Mouse (Mus musculus): Measurements from ENCODE around the gene Sirt7. TPM values are rescaled to one million over a fixed set of nuclear protein-coding genes. Genes with fewer than 3 reads are reported as not detected.

Gene Sirt7
- polyA plus RNA-seq, 1 experiment from 2014 or later: 37.3 TPM

- no peak overlapping the region for H3K27ac ChIP-seq
- WGBS (ENCODE audit: missing documents): 83% methylated on average over 7 of the region's 7 CpGs
- no peak overlapping the region for H3K4me3 ChIP-seq (ENCODE audit: inconsistent target)
- peaks cover 19% of the 10 kb centered on the region for H3K36me3 ChIP-seq (ENCODE audit: inconsistent target)
- H3K79me2 ChIP-seq (ENCODE audit: inconsistent target): peaks cover 52% of the 10 kb centered on the region
These were observed 47.6 kb downstream of the Sirt7 start for GRCm38 (mm10) chr11:120577211-120578023.

DNA sequence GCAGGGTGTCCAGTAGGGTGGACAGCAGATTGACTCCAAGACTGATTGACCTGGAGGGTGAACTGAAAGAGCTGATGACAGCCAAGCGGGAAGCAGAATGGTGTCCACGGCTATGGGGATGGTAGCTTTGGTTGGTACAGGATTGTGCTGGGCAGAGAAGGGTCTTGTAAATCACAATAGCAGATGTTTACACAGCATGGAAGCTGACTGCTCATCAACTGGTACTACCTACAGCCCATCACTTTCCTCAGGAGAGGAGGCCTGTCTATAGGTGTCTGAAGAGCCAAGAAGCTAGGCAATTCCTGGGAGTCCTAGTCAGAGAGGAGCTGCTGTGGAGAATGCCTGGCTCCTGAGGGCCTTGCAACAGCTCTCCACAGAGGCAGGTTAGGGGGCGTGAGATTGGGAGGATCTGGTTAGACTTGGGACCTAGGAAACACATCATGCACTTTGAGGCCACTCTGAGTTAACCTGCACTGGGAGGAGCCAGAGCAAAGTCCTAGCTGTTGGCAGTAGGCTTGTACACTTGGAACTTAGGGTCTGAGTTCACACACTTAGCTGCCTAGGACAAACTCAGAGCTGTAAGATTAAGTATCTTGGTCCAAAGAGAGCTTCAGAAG is 48.6 kb downstream of the Sirt7 start:
- H3K79me2 ChIP-seq (ENCODE audit: inconsistent target): peaks cover 62% of the 10 kb centered on the region
- WGBS (ENCODE audit: missing documents): 93% methylated on average over 3 of the region's 3 CpGs
- peaks cover 19% of the 10 kb centered on the region for H3K36me3 ChIP-seq (ENCODE audit: inconsistent target)
- H3K4me3 ChIP-seq (ENCODE audit: inconsistent target): no peak overlapping the region
- H3K27ac ChIP-seq: no peak overlapping the region

DNA sequence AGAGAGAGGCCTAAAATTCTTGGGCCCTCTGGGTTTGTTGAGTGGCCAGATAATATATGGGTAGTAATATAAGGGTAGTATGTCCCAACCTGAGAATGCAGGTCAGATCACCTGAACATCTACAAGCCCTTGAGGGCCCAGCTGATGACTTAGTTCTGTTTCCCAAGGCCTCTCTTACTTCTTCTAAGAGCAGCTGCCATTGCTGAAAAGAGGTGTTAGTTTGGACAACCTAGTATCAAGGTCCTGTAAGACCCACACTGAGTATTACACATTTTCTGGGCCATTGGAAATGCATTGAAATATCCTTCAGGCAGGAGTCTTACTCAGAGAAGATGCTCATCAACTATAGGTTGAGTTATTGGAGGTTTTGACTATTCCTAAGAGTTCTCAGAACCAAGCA is 49.1 kb downstream of the Sirt7 start:
- no peak overlapping the region for H3K4me3 ChIP-seq (ENCODE audit: inconsistent target)
- peaks cover 66% of the 10 kb centered on the region for H3K79me2 ChIP-seq (ENCODE audit: inconsistent target)
- H3K27ac ChIP-seq: no peak overlapping the region
- H3K36me3 ChIP-seq (ENCODE audit: inconsistent target): peaks cover 19% of the 10 kb centered on the region

- WGBS (ENCODE audit: missing documents): no CpG with 5 or more reads among the region's 2 CpGs
- H3K27ac ChIP-seq: 0 out of 2 replicates have a peak overlapping the region, but pooled peaks have one; percentile 91
- peaks cover 66% of the 10 kb centered on the region for H3K79me2 ChIP-seq (ENCODE audit: inconsistent target)
- no peak overlapping the region for H3K4me3 ChIP-seq (ENCODE audit: inconsistent target)
- peaks cover 27% of the 10 kb centered on the region for H3K36me3 ChIP-seq (ENCODE audit: inconsistent target)
These were observed 50.0 kb downstream of the Sirt7 start for GRCm38 (mm10) chr11:120575046-120575445.

DNA sequence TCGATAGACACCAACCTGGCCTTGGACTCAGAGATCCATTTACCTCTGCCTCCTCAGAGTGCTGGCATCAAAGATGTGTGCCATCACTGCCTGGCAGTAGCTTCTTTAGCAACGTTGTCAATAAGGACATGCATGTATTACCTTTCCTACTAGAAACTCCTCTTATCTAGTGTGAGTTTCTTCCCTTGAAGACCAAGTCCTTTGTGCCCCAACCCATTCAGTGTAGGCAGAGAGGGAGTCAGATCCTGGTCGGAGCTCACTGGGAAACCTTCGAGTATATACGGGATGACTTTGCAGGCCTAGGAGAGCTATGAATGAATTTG is 50.8 kb downstream of the Sirt7 start:
- Histone ChIP-seq H3K27ac (peak overlapping the region; percentile 91), H3K36me3 (ENCODE audit: inconsistent target) (peaks cover 28% of the 10 kb centered on the region)
- WGBS (ENCODE audit: missing documents): 42% methylated on average over 4 of the region's 5 CpGs

DNA sequence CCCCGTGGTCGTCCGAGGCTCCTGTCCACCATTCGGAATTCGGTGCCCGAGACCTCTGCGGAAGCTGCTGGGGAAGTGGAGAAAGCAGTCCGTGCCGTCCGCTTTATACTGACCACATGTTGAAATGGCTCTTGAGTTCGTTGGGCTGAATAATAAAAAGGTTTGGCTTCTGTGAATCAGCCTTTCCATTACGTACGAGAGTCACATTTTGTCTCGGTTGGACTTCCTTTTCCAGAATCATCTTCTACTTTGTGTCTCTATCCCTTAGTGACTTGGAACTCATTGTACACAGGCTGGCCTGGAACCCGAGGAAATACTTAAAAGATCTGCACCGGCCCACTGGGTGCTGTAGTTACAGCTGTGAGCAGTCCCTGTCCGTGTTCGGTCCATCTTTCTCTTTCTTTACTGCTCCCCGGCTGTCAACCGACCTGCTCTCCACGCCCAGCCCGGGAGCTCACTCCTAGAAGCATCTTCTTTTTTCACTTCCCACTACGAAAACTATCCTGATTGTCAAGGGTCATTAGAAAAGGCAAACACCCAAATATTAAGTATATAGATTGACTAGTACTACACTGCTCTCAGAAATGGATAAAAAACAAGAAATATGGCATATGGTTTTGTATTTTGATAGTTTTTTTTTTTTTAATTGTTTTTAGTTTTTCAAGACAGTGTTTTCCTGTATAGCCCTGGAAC is 51.3 kb downstream of the Sirt7 start:
- Histone ChIP-seq H3K27ac (peak overlapping the region; percentile 91), H3K36me3 (ENCODE audit: inconsistent target) (peaks cover 25% of the 10 kb centered on the region)
- under 1% methylated on average over 23 of the region's 23 CpGs for WGBS (ENCODE audit: missing documents)

More for the DNA sequence above, 50.8 kb downstream of the Sirt7 start:
- peaks cover 65% of the 10 kb centered on the region for H3K79me2 ChIP-seq (ENCODE audit: inconsistent target)
- peak overlapping the region; percentile 85 for H3K4me3 ChIP-seq (ENCODE audit: inconsistent target)

GRCm38 (mm10) chr11:120572752-120573584 is 52.1 kb downstream of the Sirt7 start, which contains the start of gene P4hb:
Gene P4hb, minus strand, starts transcription at chr11:120573253.
- Histone ChIP-seq H3K79me2 (ENCODE audit: inconsistent target) (peaks cover 65% of the 10 kb centered on the region), H3K4me3 (ENCODE audit: inconsistent target) (peak within 1 kb of the TSS; percentile 85), H3K27ac (peak within 1 kb of the TSS; percentile 91), H3K36me3 (ENCODE audit: inconsistent target) (peaks cover 25% of the 10 kb centered on the region; the same call in 1 of the 2 replicates)
- WGBS (ENCODE audit: missing documents): under 1% methylated on average over 94 of the region's 94 CpGs

More for the DNA sequence above, 51.3 kb downstream of the Sirt7 start:
- H3K79me2 ChIP-seq (ENCODE audit: inconsistent target): peaks cover 65% of the 10 kb centered on the region
- H3K4me3 ChIP-seq (ENCODE audit: inconsistent target): peak overlapping the region; percentile 85

- H3K4me3 ChIP-seq (ENCODE audit: inconsistent target): peak overlapping the region; percentile 77
- H3K36me3 ChIP-seq (ENCODE audit: inconsistent target): peaks cover 25% of the 10 kb centered on the region; the same call in 1 of the 2 replicates
- H3K27ac ChIP-seq: peak overlapping the region; percentile 43
- WGBS (ENCODE audit: missing documents): 1% methylated on average over 23 of the region's 24 CpGs
- H3K79me2 ChIP-seq (ENCODE audit: inconsistent target): peaks cover 69% of the 10 kb centered on the region
These were observed 52.7 kb downstream of the Sirt7 start for GRCm38 (mm10) chr11:120572417-120572751.

DNA sequence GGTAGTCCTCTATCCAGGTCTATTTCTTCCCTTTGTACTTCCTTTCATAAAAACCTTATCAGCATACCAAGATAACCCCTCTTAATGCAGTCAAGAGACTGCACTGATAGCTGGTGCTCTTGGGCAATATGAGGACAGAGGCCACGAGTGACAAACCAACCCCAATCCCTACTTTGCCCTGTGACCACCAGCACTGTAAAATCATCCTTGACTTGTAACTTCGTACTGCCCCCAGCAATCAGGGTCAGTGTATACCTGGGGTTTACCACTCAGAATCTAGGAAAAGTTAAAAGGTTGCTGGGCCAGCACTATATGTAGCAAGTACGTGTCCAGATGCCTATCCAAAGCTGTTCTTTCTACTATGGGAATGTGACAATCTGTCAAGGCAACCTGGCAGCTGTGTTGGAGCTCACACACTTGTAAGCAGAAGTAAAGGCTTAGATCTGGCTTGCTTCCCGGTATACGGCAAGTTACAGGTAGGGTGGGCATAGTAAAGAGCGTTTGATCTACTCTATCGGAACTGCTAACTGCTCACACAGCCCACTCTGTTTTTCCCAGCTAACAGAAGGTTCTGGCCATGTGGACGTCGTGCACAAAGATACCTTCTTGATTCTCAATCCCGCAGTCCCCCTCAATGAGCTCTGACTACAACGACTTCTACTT is 53.2 kb downstream of the Sirt7 start:
- Histone ChIP-seq H3K36me3 (ENCODE audit: inconsistent target) (peaks cover 30% of the 10 kb centered on the region; the same call in 1 of the 2 replicates), H3K79me2 (ENCODE audit: inconsistent target) (peaks cover 74% of the 10 kb centered on the region), H3K4me3 (ENCODE audit: inconsistent target) (peak overlapping the region; percentile 77), H3K27ac (peak overlapping the region; percentile 43)
- WGBS (ENCODE audit: missing documents): 6% methylated on average over 11 of the region's 11 CpGs

DNA sequence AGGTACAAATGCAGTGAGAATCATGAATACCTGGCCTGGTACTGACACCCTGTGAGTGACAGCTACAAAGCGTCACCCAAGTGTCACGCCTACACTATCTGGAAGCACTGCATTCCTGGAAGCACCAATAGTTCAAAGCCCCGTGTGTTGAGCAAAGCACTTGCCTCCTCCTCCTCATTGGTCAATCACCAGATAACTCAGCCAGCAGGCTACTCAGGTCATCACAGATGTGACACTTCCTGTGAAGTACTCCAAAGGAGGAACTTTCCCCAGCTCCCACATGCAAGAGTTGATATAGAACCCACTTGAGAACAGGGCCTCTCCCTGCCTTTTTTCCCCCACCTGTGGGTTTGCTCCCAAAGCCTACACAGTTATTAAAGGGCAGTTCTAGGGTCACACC is 53.9 kb downstream of the Sirt7 start:
- WGBS (ENCODE audit: missing documents): 58% methylated on average over 3 of the region's 3 CpGs
- Histone ChIP-seq H3K4me3 (ENCODE audit: inconsistent target) (peak overlapping the region; percentile 77), H3K27ac (peak overlapping the region; percentile 43; the same call in 1 of the 2 replicates), H3K79me2 (ENCODE audit: inconsistent target) (peaks cover 81% of the 10 kb centered on the region), H3K36me3 (ENCODE audit: inconsistent target) (peaks cover 38% of the 10 kb centered on the region)

Other genes starting within 250 kb of the Sirt7 start
- 3.8 to 8.1 TPM (median 6.3 TPM) in 3 replicates for gene Faap100, start 246.5 kb downstream of the Sirt7 start, polyA plus RNA-seq (2018)
- gene Nploc4, start 187.5 kb downstream of the Sirt7 start, polyA plus RNA-seq (2018): 38.6 to 47.8 TPM (median 45.8 TPM) in 3 replicates
- gene Tspan10, start 182.6 kb downstream of the Sirt7 start, polyA plus RNA-seq (2018): 0.54 to 2.3 TPM (median 1.5 TPM) in 3 replicates
- 0.32 TPM in 1 of 3 replicates, not detected in the others for gene Pde6g, start 171.7 kb downstream of the Sirt7 start, polyA plus RNA-seq (2018)
- 2.6 to 10.4 TPM (median 6.3 TPM) in 3 replicates for gene Oxld1, start 167.2 kb downstream of the Sirt7 start, polyA plus RNA-seq (2018)
- 11.7 to 12.7 TPM (median 11.8 TPM) in 3 replicates for gene Ccdc137, start 167.1 kb downstream of the Sirt7 start, polyA plus RNA-seq (2018)
- gene Arl16, start 157.6 kb downstream of the Sirt7 start, polyA plus RNA-seq (2018): 11.8 to 16.5 TPM (median 14.2 TPM) in 3 replicates
- 28.2 to 81.1 TPM (median 37.6 TPM) in 3 replicates for gene Mrpl12, start 140.6 kb downstream of the Sirt7 start, polyA plus RNA-seq (2018)
- gene Slc25a10, start 133.4 kb downstream of the Sirt7 start, polyA plus RNA-seq (2018): 29.6 to 61.7 TPM (median 44.6 TPM) in 3 replicates
- gene Gcgr, start 94.5 kb downstream of the Sirt7 start, polyA plus RNA-seq (2018): 0.09 TPM in 1 of 3 replicates, not detected in the others
- 36.9 to 60.9 TPM (median 57.7 TPM) in 3 replicates for gene Mcrip1, start 75.5 kb downstream of the Sirt7 start, polyA plus RNA-seq (2018)
- gene Ppp1r27, start 74.1 kb downstream of the Sirt7 start, polyA plus RNA-seq (2018): not detected in 3 replicates
- 294 to 442 TPM (median 388 TPM) in 3 replicates for gene P4hb, start 52.0 kb downstream of the Sirt7 start, polyA plus RNA-seq (2018)
- gene Arhgdia, start 43.6 kb downstream of the Sirt7 start, polyA plus RNA-seq (2018): 662 to 966 TPM (median 875 TPM) in 3 replicates
- gene Alyref, start 26.9 kb downstream of the Sirt7 start, polyA plus RNA-seq (2018): 34.3 to 88.6 TPM (median 41.5 TPM) in 3 replicates
- gene Anapc11, start 26.8 kb downstream of the Sirt7 start, polyA plus RNA-seq (2018): 40.4 to 78.6 TPM (median 76.2 TPM) in 3 replicates
- gene Npb, start 16.8 kb downstream of the Sirt7 start, polyA plus RNA-seq (2018): not detected in 3 replicates
- gene Pcyt2, start 7.3 kb downstream of the Sirt7 start, polyA plus RNA-seq (2018): 23.8 to 69.4 TPM (median 36.2 TPM) in 3 replicates
- gene Mafg, start 8.4 kb upstream of the Sirt7 start, polyA plus RNA-seq (2018): 18.1 to 68.2 TPM (median 39.6 TPM) in 3 replicates
- gene Pycr1, start 18.5 kb upstream of the Sirt7 start, polyA plus RNA-seq (2018): not detected in 3 replicates
- not detected in 3 replicates for gene Myadml2, start 22.9 kb upstream of the Sirt7 start, polyA plus RNA-seq (2018)
- not detected in 3 replicates for gene Notum, start 35.9 kb upstream of the Sirt7 start, polyA plus RNA-seq (2018)
- 21.6 to 38.8 TPM (median 34.8 TPM) in 3 replicates for gene Aspscr1, start 47.7 kb upstream of the Sirt7 start, polyA plus RNA-seq (2018)
- 70.5 to 93.2 TPM (median 84.4 TPM) in 3 replicates for gene Cenpx, start 88.5 kb upstream of the Sirt7 start, polyA plus RNA-seq (2018)
- gene Lrrc45, start 88.7 kb upstream of the Sirt7 start, polyA plus RNA-seq (2018): 8.8 to 16.3 TPM (median 8.9 TPM) in 3 replicates
- 5.4 to 14.4 TPM (median 7.5 TPM) in 3 replicates for gene Rac3, start 96.2 kb upstream of the Sirt7 start, polyA plus RNA-seq (2018)
- gene Dcxr, start 102.0 kb upstream of the Sirt7 start, polyA plus RNA-seq (2018): 50.0 to 96.7 TPM (median 78.2 TPM) in 3 replicates
- 26.0 to 63.7 TPM (median 28.8 TPM) in 3 replicates for gene Cbr2, start 106.9 kb upstream of the Sirt7 start, polyA plus RNA-seq (2018)
- gene Hmga1b, start 137.6 kb upstream of the Sirt7 start, polyA plus RNA-seq (2018): 3.8 to 12.6 TPM (median 5.1 TPM) in 3 replicates
- gene Rfng, start 159.0 kb upstream of the Sirt7 start, polyA plus RNA-seq (2018): 12.9 to 16.2 TPM (median 15.6 TPM) in 3 replicates
- 31.8 to 85.4 TPM (median 49.9 TPM) in 3 replicates for gene Gps1, start 159.0 kb upstream of the Sirt7 start, polyA plus RNA-seq (2018)
- gene Dus1l, start 171.2 kb upstream of the Sirt7 start, polyA plus RNA-seq (2018): 17.1 to 33.6 TPM (median 26.6 TPM) in 3 replicates
- gene Fasn, start 199.3 kb upstream of the Sirt7 start, polyA plus RNA-seq (2018): 20.8 to 45.3 TPM (median 23.6 TPM) in 3 replicates

Data from macrophage (primary cell).